Mouse (Mus musculus) adipocyte (in vitro differentiated cells): Measurements from ENCODE around the gene Gm37240.

Experiments
- DNase-seq: peaks from one replicate; pipeline ENCODE4 v3.0.0-alpha.2; 2016; ENCODE audit warnings: low spot score

The Gm37240 gene

GRCm38 (mm10) chr3:85681136-85681535, 206.2 kb downstream of the Gm37240 start:
- DNase-seq = no peak

GRCm38 (mm10) chr3:85679960-85680359, 207.4 kb downstream of the Gm37240 start:
- no peak for DNase-seq

GRCm38 (mm10) chr3:85679312-85679933, 207.9 kb downstream of the Gm37240 start:
- DNase-seq = no peak

- DNase-seq = no peak
Measured at GRCm38 (mm10) chr3:85677952-85678351, 209.4 kb downstream of the Gm37240 start.

- DNase-seq = no peak
Measured at GRCm38 (mm10) chr3:85677133-85677532, 210.2 kb downstream of the Gm37240 start.

GRCm38 (mm10) chr3:85669844-85670243, 217.5 kb downstream of the Gm37240 start:
- DNase-seq = no peak

GRCm38 (mm10) chr3:85667683-85668082, 219.6 kb downstream of the Gm37240 start:
- no peak for DNase-seq

- no peak for DNase-seq
Measured at GRCm38 (mm10) chr3:85666736-85667135, 220.6 kb downstream of the Gm37240 start.

- DNase-seq = no peak
Measured at GRCm38 (mm10) chr3:85666166-85666565, 221.2 kb downstream of the Gm37240 start.

GRCm38 (mm10) chr3:85664591-85665171, 222.6 kb downstream of the Gm37240 start:
- DNase-seq = no peak

GRCm38 (mm10) chr3:85663826-85664225, 223.5 kb downstream of the Gm37240 start:
- no peak for DNase-seq

- DNase-seq = no peak
Measured at GRCm38 (mm10) chr3:85661926-85662813, 225.1 kb downstream of the Gm37240 start.

- no peak for DNase-seq
Measured at GRCm38 (mm10) chr3:85659681-85660080, 227.6 kb downstream of the Gm37240 start.

GRCm38 (mm10) chr3:85655538-85655937, 231.8 kb downstream of the Gm37240 start:
- no peak for DNase-seq

GRCm38 (mm10) chr3:85652727-85653665, 234.3 kb downstream of the Gm37240 start:
- DNase-seq = no peak

GRCm38 (mm10) chr3:85649176-85649575, 238.1 kb downstream of the Gm37240 start:
- no peak for DNase-seq

- DNase-seq = no peak
Measured at GRCm38 (mm10) chr3:85645517-85646004, 241.8 kb downstream of the Gm37240 start.

- DNase-seq = no peak
Measured at GRCm38 (mm10) chr3:85644814-85645213, 242.5 kb downstream of the Gm37240 start.

GRCm38 (mm10) chr3:85641751-85642150, 245.6 kb downstream of the Gm37240 start:
- DNase-seq = peak; percentile 58

GRCm38 (mm10) chr3:85636716-85637447, 250.4 kb downstream of the Gm37240 start:
- no peak for DNase-seq

- no peak for DNase-seq
Measured at GRCm38 (mm10) chr3:85635591-85635990, 251.7 kb downstream of the Gm37240 start.
